Mouse (Mus musculus) right cerebral cortex, postnatal 36 days (tissue): ENCODE measurements around the gene Vps52.

Experiments used
- DNase-seq, 2 experiments: peaks; one replicate each; pipeline ENCODE4 v3.0.0; 2022; ENCODE audit warnings: low spot score in 2 of 2, mixed read lengths in 1 of 2

The Vps52 gene

DNA sequence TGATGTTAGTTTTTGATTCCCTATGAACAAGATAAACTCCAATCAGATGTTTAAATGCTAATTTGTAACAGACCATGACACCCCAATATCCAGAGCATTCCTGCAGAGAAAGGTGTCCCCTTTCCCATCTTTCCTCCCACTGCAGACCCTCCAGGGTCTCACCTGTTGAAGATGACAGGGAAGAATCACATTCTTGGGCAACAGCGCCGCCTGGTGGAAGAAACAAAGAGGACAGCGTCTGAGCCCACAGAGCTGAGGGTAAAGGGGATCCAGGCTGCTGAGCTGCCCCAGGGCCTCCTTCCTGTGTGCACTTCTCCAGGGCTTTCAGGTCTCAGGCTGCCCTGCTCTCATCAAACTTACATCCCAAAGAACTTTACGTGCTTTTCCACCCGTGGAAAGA is 47.8 kb downstream of the Vps52 start:
- DNase-seq, result no peak

DNA sequence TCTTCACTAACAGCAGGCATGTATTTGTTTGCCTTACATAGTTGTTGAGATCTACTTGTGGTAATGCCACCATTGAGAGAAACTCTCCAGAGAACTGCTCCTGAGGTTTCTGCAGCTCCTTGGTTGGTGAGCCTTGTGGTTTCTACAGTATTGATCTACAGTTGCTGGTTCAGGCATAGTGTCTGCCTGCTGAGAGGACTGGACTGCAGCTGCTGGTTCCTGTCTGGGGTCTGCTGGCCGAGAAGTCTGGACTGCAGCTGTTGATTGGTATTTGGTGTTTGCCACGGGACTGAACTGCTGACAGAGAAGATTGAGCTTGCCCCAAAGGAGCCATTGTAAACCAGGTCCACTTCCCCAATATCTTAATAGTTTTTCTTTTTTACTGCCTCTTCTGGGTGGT is 51.0 kb downstream of the Vps52 start:
- no peak for DNase-seq

DNA sequence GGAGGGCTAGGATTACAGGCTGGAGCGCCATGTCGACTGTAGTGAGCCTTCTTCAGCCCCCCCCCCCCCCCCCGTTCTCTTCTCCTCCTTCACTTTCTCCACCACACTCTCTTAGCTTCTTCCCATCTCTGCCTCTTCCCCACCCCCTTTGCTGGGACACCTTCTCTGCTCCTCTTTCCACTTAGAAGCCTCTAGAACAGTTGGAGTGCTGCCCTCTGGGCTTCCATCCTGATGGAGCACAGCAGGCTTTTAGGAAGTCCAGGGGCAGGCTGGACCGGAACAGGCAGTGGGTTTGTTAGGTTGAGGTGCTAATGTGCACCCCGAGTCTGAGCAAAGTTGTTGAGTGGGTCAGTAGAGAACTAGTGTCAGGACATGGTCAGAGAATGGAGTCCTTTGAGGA is 54.5 kb downstream of the Vps52 start:
- no peak for DNase-seq

DNA sequence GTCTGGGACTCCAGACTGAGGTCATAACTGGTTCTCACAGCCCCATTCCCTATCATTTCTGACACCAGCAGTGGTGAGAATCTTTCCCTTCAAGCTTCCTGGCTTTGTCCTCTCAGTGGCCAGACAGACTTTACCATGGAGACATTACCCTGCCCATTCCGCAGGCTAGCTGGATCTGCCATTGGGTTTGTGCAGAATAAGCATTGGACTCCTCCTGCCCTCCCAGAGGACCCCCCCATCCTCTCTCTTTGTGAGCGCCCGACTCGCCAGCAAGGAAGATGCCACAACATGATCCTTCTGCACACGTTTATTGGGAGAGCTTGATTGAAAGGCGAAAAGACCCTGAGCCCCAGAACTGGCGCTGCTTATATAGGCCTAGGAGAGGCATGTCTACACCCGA is 57.8 kb downstream of the Vps52 start:
- DNase-seq, result no peak
